Mouse (Mus musculus) bone marrow macrophage, adult 2 months (primary cell): ENCODE measurements at regions not wholly inside any gene's neighbourhood (a gene's known extent, or its start where the extent isn't known, plus 50 kb on each side); places are given as distances from the start of the nearest gene placed in this dataset.
A peak's percentile ranks its signal among the peaks of the same experiment; 100 is the strongest.
"Not testable (repeated sequence)": the region's sequence is repeated elsewhere in the genome, so short reads cannot be mapped to it uniquely, and the experiment has no call there.

ENCODE experiments used
- H3K27ac ChIP-seq: 2 replicates; pipeline ENCODE4 v1.5.1; 2012; ENCODE audit warnings: low read depth, low read length; ENCODE audit not compliant: insufficient read depth
- H3K4me1 ChIP-seq: 2 replicates; pipeline ENCODE4 v1.6.1; 2012; ENCODE audit warnings: low read length; ENCODE audit not compliant: control insufficient read depth, insufficient read depth
- H3K4me3 ChIP-seq: 2 replicates; pipeline ENCODE4 v1.5.1; 2012; ENCODE audit warnings: mild to moderate bottlenecking, low read length, moderate library complexity; ENCODE audit not compliant: insufficient read depth
- CTCF ChIP-seq: IDR thresholded peaks from 2 replicates; pipeline ENCODE4 v1.5.1; 2012; ENCODE audit warnings: low read depth, mild to moderate bottlenecking, low read length, moderate library complexity
- POLR2A ChIP-seq: IDR thresholded peaks from 2 replicates; pipeline ENCODE4 v1.6.1; 2012; ENCODE audit warnings: mild to moderate bottlenecking, low read depth, low read length, borderline replicate concordance

DNA sequence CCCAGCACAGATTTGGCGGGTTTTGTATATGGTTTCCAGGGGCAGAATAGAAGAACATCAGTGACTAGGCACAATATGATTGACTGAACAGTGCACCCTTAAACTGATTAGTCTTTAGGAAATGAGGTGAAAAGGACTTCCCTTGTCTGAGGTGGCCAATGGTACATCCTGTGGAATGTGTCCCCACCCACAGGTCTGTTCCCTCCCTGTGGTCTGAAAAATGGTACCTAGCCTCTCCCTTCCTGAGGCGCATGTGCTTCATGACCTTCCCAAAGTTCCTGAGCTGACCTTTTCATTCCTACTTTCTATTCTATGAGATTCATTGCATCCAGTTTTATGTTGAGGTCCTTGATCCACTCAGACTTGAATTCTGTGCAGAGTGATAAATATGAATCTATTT, 76.0 kb downstream of the Zfp97 start:
- H3K4me3 ChIP-seq, H3K4me1 ChIP-seq, H3K27ac ChIP-seq: not testable (repeated sequence)

GRCm38 (mm10) chr17:17229069-17229468, 107.9 kb downstream of the Zfp97 start:
- TF ChIP-seq POLR2A = no peak
- TF ChIP-seq CTCF = no peak
- Histone ChIP-seq H3K27ac (no peak overlapping the region), H3K4me3 (no peak overlapping the region), H3K4me1 (no peaks in the 10 kb centered on the region)

GRCm38 (mm10) chr17:17234329-17235185, 113.3 kb downstream of the Zfp97 start:
- not testable (repeated sequence) for H3K4me1 ChIP-seq
- peak overlapping the region; percentile 94 for H3K4me3 ChIP-seq
- peak overlapping the region; percentile 82 for H3K27ac ChIP-seq

DNA sequence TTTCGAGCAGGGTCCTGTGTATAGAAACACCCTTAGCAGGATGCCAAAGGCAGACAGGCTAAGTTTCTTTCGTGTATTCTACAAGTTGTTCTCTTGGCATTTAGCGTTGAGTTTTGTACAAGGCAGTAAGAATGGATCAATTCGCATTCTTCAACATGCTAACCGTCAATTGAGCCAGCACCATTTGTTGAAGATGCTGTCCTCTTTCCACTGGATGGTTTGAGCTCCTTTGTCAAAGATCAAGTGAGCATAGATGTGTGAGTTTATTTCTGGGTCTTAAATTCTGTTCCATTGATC, 113.9 kb downstream of the Zfp97 start:
- peak overlapping the region; percentile 51; the same call in 1 of the 2 replicates for H3K27ac ChIP-seq
- H3K4me1 ChIP-seq = not testable (repeated sequence)
- peak overlapping the region; percentile 94 for H3K4me3 ChIP-seq
